Mouse (Mus musculus): Measurements from ENCODE around the gene Wdr78.

DNA sequence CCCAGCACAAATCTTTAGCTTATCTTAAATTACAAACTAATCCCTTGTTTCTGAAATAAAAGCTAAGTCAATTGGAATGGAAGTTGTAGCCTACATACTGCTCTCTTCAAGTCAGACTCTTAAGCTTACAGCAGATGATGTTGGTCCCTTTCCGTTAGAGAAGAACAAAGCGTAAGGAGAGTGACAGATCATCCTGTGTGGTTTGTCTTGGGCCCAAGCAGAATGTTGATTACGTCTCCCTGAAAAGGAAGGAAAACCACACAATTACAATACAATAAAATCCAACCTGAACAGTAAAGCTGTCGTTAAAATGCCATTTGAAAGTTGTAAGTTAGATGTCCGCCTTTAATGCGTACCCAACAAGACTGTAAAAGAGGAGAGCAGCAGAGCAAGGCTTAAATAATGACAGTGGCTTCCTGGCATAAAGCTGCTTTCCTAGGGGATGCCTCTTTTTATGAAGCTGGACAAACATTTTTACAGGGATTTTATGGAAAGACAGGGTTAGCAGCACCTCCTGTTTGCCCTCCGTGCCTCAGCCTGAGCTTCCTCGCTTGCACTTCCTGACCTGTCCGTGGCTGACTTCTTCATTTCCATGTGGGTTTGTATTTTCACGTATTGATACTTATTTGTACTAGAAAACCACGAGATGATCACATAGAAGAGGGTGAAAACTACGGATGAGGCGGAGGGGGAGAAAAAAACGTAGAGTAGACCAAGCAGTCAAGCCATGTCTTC, 75.1 kb downstream of the Wdr78 start:
- TF ChIP-seq POLR2A (IDR thresholded peaks at IDR 0.05; ENCODE audit: low read depth, low read length) (no peak), CTCF (conservative IDR thresholded peaks at IDR 0.05; ENCODE audit: insufficient read depth, insufficient read length, low read depth, low read length) (no peak)

Measured in kidney, adult 2 months (tissue).